Mouse (Mus musculus): ENCODE results near the gene Adcy6.

DNA sequence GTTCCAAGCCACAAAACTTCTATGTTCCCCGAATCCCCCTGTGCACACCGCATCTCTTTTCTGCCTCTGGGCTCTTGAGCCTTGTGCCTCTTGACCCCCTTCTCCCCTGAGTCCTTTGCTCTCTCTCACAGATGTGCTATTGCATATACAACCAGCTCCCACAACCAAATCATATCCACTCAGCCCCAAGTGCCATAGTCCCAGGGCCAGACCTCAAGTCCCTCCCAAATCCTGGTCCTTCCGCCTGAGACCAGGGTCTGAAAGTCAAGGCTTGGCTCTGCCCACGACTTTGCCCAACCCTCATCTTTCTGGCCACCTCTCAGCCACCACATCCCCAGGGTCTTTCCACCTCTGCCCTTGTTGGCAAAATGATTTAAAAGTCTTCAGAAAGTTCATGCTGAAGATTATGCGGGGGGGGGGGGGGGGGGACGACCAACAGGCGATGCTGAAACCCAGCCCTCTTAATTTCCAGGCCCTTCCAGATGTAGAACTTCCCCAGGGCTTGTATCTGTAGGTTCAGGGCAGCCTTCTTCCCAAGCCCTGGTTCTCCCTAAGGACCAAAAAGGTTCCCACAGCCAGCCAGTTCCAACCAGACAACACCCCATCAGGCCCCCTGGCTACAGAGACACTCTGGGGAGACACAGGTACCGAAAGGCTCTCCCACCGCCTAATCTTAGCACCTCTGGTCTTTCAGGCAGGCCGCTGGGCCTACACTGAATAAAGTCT lies 1.7 kb downstream of the Adcy6 start:
- TF ChIP-seq CTCF (IDR thresholded peaks at IDR 0.05; ENCODE audit: insufficient read depth, low read length) (no peak), POLR2A (IDR thresholded peaks at IDR 0.05; ENCODE audit: borderline replicate concordance, extremely low read depth, low read depth, low read length) (no peak)
